Comparison of ENCODE assay signal across 8 mouse cellular contexts in genomic region chr12:110737170-110738157, GRCm38 (mm10). TPM values are rescaled to one million over a fixed set of nuclear protein-coding genes. Genes with fewer than 3 reads are reported as not detected.
A peak's percentile ranks its signal among the peaks of the same experiment; 100 is the strongest.
DNase-seq lines count a peak whose midpoint lies in the region; ATAC-seq and TF ChIP-seq lines count a peak whose summit lies in the region.

Gene Wdr20 (plus strand): TSS chr12:110737944.

- H3K27ac ChIP-seq in hindbrain, embryonic 10.5 days: peak within 1 kb of the TSS; percentile 94
- peak within 1 kb of the TSS; percentile 81 for H3K27ac ChIP-seq in lung, postnatal 0 days (ENCODE audit: low read length)

- H3K27me3 ChIP-seq in hindbrain, embryonic 10.5 days (ENCODE audit: insufficient read depth, poor library complexity, severe bottlenecking): peaks cover 26% of the 10 kb centered on the region
- H3K27me3 ChIP-seq in lung, postnatal 0 days (replicated peaks; ENCODE audit: insufficient read depth, low read length): no peaks in the 10 kb centered on the region

- no peak for TF ChIP-seq EP300 in lung, postnatal 0 days (IDR thresholded peaks at IDR 0.05)

- TF ChIP-seq CTCF in lung, postnatal 0 days (IDR thresholded peaks at IDR 0.05): peak; percentile 15; the same call in 1 of the 2 replicates

- peaks cover 23% of the 10 kb centered on the region for H3K4me1 ChIP-seq in hindbrain, embryonic 10.5 days (replicated peaks)
- H3K4me1 ChIP-seq in lung, postnatal 0 days (ENCODE audit: insufficient read depth, low read depth, low read length): peaks cover 7% of the 10 kb centered on the region

- peak; percentile 91 for ATAC-seq in frontal cortex, adult (ENCODE audit: low TSS enrichment)
- peak; percentile 98 for ATAC-seq in lung, postnatal 0 days

- peak; percentile 78 for DNase-seq in MEL-GATA-1-ER (ENCODE audit: extremely low read depth, low read depth)
- DNase-seq in cerebellum, adult 8-10 months: peak; percentile 99
- peak; percentile 99 for DNase-seq in hindbrain, embryonic 10.5 days (ENCODE audit: low spot score)
- DNase-seq in layer of hippocampus, adult 9-11 months: peak; percentile 97
- peak; percentile 97 for DNase-seq in lung, postnatal 0 days (ENCODE audit: low spot score)
- peak; percentile 99 for DNase-seq in ovary, postnatal 14 days (ENCODE audit: low spot score)
- DNase-seq in thymus, postnatal 14 days: peak; percentile 99

- peak within 1 kb of the TSS; percentile 100 for H3K4me3 ChIP-seq in hindbrain, embryonic 10.5 days
- H3K4me3 ChIP-seq in lung, postnatal 0 days (ENCODE audit: low read depth, low read length): peak within 1 kb of the TSS; percentile 96

- WGBS in hindbrain, embryonic 10.5 days: 1% methylated on average over 68 of the region's 69 CpGs
- WGBS in lung, postnatal 0 days: under 1% methylated on average over 62 of the region's 69 CpGs

- H3K4me2 ChIP-seq in lung, postnatal 0 days (replicated peaks; ENCODE audit: low read depth, low read length): peak within 1 kb of the TSS; percentile 86

- peak within 1 kb of the TSS; percentile 98 for H3K9ac ChIP-seq in lung, postnatal 0 days (replicated peaks; ENCODE audit: low read depth)

- peaks cover 2% of the 10 kb centered on the region; the same call in 1 of the 2 replicates for H3K36me3 ChIP-seq in hindbrain, embryonic 10.5 days
- H3K36me3 ChIP-seq in lung, postnatal 0 days (ENCODE audit: insufficient read depth, low read length): no peaks in the 10 kb centered on the region

- no peaks in the 10 kb centered on the region for H3K9me3 ChIP-seq in hindbrain, embryonic 10.5 days
- H3K9me3 ChIP-seq in lung, postnatal 0 days (ENCODE audit: low read length): no peaks in the 10 kb centered on the region

RNA-seq across cellular contexts. Expression of gene Wdr20, which starts in this region (rescaled TPM):
- polyA plus RNA-seq in hindbrain, embryonic 10.5 days (2016; fragmentation: Nextera tagmentation; extraction: Ambion mirVana): 23.3 and 24.4 TPM in 2 replicates
- 12.5 and 15.6 TPM in 2 replicates for polyA plus RNA-seq in lung, postnatal 0 days (2015; fragmentation: Nextera tagmentation; extraction: Ambion mirVana)

Comparison
In these comparisons a context has a peak if more than half of its experiments do, and no peak if none do; other contexts are left out.
1. Peak in every context shown above with its lines: DNase-seq, ATAC-seq, H3K4me3 ChIP-seq and H3K27ac ChIP-seq.